Mouse (Mus musculus) B cell, adult 2 months (primary cell): ENCODE results near the gene Tmem9b.

Experiments
- DNase-seq, 2 experiments: peaks; one replicate each; pipeline ENCODE4 v3.0.0; 2022

Gene Tmem9b

DNA sequence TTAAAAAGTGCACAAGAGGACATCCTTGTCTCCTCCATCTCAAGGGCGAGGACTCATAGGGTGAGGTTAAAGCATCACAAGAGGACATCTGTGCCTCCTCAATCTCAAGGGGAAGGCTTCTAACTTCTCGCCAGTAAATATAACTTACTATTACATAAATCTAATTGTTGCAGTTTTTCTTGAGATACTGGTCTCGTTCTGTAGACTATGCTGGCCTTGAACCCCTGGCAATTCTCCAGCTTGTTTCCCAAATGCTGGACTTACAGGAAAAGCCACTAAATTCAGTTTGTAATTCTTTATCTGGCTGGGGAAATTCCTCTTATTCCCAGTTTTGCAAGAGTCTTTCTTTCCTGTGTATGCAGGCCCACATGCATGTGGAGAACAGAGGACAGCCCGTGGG, 17.9 kb downstream of the Tmem9b start:
- no peak for DNase-seq

DNA sequence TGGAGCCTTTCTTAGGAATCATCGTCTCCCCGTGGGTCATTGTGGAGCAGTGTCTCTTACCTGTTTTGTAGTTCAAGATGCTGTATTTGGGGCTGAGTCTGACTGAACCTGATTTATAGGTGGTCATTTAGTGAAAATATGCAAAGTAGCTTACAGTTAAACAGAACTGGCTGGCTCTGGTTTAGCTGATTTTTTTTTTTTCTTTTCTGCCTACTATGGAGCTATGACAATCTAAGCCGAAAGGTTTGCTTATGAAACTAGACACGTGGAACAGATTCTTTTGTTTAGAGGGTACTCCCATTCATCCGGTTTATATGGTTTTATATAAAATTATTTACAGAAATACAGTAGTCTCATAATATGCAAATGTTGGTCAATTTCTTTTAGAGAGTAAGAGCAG, 21.0 kb downstream of the Tmem9b start, which contains the start of gene Ascl3:
Gene Ascl3 (minus strand): TSS at position 101 of the 400 bp plus-strand sequence.
- DNase-seq: no peak

DNA sequence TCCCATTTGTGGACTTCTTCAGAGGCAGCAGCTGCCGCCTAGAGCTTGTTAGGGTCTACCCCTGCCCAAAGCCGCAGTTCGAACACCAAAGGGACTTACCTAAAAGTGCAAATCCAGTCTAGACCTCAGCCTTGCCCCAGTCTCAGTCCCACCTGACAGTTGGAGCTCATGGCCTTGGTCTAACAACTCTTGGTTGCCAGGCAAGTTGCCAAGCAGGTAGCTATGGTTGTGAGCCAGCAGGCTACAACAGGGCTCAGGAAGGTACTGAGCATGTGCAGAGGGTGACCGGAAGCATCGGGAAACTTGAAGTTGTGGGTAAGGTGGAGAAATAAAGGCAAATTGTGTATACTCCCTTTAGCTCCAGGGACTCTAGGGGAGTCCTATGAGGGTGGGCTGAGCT, 29.0 kb downstream of the Tmem9b start, which contains the start of gene BC051019:
Gene BC051019 (minus strand): TSS at position 154 of the 400 bp plus-strand sequence.
- no peak for DNase-seq

DNA sequence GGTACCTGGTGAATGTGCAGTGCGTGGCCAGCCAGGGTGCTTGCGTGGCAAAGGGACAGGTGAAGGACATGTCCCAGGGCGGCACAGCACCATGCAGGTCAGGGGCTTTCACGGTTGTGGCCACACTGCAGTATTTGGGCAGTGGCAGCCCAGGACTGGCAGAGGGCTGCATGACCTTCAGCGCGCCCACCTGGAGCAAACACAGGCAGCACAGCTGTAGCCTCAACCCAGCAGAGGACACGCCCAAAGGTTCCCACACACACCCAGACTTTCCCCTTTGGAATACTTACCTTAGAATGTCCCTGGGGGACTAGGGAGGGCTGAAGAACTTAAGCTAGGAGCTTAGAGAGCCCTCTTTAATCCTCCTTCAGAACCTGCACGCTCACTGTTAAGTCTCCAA, 29.6 kb downstream of the Tmem9b start:
- no peak for DNase-seq

DNA sequence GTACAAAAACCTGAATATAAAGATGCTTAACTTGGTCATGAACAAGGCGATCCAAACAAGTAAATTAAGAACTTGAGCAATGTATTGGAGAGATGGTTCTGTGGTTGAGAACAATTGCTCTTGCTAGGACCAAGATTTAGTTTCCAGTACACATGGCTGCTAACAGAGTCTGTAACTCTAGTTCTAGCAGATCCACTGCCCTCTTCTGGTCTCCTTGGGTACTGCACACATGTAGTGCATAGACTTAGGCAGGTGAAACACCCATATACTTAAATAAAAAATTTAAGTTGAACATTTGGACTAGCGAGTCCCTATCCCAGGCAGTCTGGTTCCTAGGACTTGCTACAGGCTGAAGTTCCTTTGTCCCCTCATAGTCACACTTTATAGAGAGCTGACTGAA, 30.1 kb downstream of the Tmem9b start:
- DNase-seq: peak; percentile 24 to 32

DNA sequence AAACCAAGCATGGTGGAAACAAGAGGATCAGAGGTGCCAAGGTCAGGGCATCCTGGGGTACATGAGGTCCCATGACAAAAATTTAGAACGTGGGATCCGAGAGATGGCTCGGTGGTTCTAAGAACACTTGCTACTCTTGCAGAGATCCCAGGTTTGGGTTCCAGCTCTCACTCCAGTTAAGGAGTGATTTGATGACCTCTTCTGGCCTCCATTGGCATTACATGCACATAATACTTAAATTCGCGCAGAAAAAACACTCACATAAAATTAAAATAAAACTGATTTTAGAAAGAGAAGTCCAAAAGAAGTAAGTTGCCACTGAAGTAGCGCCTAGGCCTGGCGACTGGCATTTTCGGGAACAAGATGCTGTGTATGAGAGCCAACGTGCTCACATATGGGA, 33.4 kb downstream of the Tmem9b start:
- DNase-seq: no peak

DNA sequence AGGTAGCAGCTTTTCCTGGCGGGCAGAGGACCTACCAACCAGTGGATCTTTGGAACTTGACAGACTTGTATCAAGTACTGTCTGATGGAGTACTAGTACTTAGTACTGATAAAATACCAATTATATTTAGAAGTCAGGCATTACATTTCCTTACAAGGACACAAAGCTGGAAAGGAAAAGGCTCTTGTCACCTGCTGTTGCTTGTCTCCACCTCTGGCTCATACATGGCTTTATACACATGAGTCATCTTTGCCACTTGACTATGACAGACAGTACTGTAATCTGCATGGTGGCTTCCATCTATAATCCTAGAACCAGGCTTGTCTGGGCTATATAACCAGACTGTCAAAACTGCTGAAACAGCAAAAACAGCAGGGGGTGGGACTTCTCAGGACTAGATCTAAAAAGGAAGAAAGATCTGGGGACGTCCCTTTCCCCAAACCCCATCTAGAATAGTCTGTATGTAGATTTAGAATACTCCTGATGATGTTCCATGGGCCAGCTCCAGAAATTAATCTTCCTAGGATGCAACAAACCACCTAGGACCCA, 39.2 kb downstream of the Tmem9b start:
- no peak for DNase-seq

DNA sequence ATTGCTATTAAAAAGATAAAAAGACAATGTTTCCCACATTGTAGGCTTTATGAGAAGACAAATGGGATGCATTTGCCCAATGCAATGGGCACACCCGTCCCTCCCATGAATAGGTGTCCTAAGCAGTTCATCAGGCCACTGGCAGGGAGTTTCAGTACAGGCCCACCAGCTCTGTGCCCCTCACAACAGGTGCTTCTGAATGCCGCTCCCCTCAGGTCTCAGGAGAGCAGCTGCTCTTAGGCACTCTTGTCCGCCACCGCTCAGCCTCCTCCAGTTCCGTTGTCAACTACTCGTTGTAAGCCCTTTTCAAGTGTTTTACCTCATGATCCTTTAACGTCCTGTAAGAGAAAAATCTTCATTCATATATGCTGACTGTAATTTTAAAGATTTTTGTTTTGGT, 40.5 kb downstream of the Tmem9b start:
- no peak for DNase-seq

DNA sequence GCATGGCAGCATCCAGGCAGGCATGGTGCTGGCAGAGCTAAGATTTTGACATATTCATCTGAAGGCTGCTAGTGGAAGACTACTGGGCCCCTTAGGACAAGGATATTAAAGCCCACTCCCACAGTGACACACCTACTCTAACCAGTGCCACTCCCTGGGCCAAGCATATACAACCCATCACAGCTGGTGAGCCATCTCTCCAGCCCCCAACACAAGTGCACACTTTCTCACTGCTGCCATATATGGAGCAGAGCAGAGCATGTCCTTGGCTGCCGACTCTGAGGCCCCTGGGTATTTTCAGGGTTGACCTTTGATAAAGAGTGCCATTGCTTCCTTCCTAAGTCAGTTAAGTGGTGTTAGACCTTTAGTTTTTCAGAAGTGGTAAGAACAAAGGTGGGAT, 42.6 kb downstream of the Tmem9b start:
- no peak for DNase-seq

DNA sequence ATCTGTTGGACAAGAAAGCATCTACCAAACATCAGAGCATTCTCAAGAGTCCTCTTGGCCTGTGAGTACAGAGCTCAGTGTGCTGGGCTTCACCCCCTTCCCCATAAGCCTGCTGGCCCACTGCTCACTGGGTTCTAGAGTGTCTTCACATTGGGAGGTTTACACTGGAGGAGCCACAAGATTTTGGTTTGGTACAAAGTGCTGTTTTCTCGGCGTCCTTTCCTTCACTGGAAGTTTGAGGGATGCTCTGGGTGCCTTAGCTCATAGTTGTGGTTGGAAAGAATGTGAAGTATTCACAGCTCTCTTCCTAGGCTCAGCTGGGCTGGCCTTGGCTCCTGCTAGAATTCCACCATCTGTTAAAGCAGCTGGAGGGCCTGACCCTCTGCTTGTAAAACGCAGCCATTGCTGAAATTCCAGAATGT, 43.7 kb downstream of the Tmem9b start:
- DNase-seq: no peak

DNA sequence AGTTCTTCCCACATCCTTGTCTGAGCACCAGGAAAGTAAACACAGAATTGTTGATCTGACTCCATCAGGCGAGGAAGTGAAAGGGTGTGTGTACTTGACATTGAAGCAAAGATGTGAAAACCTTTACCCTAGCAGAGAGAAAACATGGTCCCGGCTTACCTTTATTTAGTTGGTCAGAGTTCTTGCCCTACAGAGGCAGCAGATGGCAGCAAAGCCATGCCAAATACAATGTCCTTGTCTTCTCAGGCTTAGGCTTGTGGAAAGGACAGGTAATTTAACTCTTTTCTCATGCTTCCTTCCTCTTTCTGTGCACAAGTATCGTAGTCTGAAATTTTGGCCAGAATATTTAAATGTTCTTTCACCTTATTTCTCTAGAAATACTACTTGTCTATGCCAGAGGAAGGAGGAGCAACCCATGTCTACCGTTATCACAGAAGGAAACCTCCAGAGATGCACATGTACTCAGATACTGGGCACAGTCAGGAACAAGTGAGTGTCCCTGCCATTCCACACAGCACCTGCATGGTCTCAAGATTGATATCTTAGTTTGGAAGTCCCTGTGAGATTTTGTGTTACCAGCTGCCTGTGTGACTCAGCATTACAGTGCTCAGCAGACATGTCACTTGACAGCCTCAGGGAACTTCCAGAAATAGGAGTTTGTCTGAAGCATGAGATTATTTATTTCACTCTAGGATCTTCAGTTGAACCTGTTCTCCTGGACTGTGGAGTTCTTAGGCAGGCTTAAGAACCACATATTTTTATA, 45.5 kb downstream of the Tmem9b start:
- peak; percentile 53 to 62 for DNase-seq

DNA sequence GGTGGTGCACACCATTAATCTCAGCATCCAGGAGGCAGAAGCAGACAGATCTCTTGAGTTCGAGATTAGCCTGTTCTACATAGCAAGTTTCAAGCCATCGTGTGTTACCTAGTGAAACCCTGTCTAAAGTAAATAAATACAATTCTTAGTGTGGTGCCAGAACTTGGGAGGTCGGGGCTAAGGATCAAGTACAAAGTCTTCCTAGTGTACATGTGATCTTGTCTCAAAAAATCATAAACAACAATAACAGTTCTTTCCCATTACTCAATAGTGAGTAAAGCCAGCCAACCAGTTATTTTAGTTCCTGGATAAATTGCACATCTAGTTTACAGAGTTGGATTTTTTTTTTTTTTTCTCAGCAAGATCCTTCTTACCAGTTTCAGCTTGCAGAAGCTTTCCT, 48.2 kb downstream of the Tmem9b start:
- no peak for DNase-seq

DNA sequence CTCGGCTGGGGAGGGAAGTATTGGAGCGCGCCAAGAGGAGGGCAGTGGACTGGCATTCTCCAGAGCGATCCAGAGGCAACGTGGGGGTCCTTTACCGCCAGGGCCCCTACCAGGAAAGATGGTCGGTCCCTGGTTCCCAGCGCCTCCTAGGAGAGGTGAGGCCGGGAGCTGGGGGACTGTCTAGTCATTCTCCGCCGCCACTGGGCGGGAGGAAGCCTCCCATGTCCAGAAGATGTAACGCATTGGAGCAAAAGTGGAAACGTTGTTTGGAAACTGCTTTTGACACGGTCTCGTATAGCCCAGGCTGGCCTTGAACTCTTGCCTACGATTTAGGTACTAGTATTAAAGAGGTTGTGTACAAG, 48.7 kb downstream of the Tmem9b start:
- no peak for DNase-seq

DNA sequence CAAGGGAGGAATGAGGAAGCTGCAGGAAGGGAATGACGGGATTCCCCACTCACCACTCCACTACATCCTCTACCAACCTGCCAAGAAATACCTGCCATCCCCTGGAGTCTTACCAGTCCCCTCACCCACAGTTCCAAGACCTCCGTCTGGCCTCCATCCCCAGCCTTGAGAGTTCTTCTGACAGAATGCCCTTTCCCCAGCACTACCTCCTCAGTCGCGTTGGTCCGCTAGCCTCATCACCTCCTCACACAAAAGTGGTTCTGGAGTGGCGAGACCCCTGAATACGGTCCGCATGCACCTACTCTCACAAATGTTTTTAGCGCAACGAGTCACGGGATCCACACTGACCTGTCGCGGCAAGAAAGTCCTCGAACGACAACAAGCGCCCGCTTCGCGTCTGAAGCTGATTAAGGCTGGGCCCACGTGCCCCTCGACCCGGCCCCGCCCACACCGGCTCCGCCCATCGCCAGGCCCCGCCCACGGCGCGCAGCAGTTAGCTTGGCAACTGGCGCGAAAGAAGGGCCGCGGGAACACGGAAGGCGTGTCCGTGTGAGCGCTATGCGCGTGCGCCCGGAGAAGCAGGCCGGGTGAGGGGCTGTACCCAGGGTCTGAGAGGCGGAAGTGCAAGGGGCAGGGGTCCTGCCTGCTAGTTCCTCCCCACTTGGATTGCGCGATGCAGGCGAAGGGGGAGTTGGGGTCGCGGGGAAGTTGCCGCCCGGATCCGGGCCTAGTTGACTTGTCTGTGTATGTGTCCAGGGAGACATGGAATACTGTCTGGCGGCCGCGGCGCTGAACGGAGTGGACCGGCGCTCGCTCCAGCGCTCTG, 49.3 kb downstream of the Tmem9b start, which contains the start of the genes St5 and Akip1:
Gene St5 (minus strand): TSS at position 416 of the 826 bp plus-strand sequence.
Gene Akip1 (plus strand): TSS at position 501 of the 826 bp plus-strand sequence.
- peak; percentile 99 for DNase-seq

DNA sequence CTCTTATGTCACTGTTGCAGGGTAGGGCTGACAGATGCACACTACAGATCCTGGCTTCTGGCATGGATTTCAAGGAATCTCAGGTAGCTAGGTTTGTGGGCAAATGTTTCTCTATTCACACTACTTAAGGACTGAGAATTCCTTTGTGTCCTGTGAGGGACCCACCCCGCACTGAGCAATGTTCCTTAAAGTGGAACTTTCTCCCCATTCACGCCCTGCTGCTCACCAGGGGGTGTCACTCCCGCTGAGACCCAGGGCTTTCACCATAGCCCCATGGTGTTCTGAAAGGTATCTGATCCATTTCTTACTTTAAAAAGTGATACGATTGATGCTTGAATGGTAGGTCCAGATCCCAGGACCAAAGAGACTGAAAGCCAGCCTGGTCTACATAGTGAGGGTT, 50.0 kb downstream of the Tmem9b start:
- DNase-seq: no peak

DNA sequence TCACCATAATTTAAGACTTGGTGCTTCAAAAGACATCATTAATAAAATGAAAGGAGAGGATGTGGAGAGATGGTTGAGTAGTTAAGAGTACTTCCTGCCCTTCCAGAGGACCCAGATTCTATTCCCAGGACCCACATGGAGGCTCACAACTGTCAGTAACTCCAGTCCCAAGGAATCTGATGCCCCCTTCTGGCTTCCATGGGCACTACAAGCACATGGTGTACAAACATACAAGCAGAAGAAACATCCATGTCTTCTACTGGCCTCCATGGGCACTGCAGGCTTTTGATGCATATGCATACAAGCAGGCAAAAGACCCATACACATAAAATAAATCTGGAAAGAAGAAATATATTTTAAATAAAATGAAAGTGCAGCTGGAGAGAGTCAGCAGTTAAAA, 52.5 kb downstream of the Tmem9b start:
- peak; percentile 7 to 12 for DNase-seq

DNA sequence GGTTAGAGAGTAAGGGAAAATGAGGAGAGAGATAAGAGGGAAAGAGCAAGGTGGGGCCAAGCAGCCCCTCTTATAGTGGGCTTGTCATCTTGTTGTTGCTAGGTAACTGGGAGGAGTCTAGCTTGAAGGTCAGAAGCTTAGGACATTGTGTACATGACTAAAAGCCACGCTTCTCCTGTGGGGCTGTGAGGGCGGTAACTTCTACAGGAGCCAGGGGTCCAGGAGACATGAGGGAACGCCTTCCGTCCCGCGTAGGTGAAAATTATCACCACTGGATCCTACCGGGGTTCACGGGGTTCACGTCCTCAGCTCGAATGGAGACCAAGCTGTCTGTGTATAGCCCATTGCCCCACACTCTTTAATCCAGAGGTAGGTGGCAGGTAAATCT, 57.3 kb downstream of the Tmem9b start:
- no peak for DNase-seq

DNA sequence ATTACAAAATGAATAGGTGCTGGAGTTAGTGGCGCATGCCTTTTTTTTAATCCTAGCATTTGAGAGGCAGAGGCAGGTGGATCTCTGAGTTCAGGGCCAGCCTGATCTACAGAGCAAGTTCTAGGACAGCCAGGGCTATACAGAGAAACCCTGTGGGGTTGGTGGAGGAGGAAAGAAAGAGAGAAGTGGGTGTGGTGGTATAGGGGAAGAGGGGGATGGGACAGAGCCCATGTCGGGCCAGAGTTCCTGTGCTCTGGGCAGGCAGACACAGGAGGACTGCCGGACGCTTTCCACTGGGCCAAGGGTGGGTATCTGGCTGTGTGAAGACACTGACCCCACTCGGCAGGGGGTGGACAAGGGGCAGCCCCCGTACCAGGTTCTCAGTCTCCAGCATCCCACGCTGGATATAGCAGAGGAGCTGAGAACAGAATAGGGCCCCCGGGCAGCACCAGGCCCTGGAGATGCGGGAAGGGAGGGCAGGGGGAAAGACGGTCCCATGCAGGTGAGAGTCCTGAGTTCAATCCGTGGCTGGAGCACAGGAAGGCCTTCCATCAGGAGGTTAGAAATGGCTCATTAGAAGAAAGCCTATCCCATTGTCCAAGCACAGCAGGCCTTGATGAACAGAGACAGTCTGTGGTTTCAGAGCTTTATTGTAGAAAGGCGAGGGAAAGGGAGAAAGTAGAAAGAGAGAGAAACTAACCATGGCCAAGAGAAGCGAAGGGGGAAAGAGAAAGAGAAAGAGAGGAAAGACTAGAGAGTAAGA, 57.9 kb downstream of the Tmem9b start:
- no peak for DNase-seq

DNA sequence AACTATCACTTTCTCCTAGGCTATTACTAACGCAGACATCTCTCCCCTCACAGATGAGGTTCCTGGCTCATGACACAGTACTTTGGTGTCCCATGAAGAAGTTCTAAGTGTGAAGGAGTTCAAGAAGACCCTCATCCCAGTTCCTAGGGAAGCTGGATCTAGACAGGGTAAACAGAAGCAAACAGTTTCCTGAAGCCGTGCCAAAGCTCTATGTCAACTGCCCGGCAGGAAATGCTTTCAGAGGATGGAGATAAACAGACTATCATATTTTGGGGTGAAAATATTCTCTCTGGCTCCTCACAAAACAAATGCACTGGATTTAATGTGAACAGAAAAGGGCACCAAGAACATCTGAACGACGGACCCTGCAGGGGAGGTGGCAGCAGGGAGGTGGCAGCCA, 61.7 kb downstream of the Tmem9b start:
- DNase-seq: no peak

DNA sequence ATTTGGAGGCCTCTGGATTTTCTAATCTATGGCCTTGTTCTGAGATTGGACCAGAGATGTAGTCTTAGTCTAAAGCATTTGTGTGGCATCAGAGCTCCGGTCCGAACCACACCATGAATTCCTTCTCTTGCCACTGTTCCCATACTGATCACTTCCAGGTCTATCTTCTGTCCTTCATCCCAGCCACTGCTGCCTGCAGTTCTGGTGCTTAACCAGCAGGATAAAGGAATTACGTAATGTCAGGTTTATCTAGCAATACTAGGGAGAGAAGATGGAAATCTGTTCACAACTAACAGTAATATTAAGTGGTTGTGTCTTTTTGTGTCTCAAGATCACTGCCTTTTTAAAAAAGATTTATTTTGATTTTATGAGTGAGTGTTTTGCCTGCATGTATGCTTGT, 62.6 kb downstream of the Tmem9b start:
- DNase-seq: no peak

DNA sequence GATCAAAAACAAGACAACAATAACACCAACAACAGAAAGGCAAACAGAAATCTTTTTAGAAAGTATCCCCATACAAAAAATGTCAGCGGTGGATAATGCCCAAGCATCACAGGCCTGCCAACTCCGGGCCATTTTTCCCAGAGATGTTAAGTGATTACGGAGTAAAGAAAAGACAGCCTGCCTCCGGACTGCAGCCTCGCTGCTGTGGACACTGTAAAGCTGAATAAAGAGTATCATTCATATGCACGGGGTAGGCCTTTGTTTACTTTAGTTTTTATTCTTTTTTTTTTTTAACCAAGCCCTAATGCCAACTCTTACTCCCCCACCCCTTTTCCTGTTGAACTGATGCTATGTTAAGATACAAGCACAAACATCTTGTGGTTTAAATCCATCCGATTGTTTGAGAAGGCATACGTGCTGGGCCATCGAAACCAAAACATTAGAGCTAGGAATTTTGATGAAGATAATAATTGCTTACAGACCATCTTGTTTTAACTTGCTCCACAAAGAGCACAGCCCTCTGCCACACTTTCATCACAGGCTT, 66.0 kb downstream of the Tmem9b start:
- no peak for DNase-seq
